Mouse (Mus musculus): ENCODE measurements around the gene Ube2u.
"Not testable (repeated sequence)": the region's sequence is repeated elsewhere in the genome, so short reads cannot be mapped to it uniquely, and the experiment has no call there.

The Ube2u gene

DNA sequence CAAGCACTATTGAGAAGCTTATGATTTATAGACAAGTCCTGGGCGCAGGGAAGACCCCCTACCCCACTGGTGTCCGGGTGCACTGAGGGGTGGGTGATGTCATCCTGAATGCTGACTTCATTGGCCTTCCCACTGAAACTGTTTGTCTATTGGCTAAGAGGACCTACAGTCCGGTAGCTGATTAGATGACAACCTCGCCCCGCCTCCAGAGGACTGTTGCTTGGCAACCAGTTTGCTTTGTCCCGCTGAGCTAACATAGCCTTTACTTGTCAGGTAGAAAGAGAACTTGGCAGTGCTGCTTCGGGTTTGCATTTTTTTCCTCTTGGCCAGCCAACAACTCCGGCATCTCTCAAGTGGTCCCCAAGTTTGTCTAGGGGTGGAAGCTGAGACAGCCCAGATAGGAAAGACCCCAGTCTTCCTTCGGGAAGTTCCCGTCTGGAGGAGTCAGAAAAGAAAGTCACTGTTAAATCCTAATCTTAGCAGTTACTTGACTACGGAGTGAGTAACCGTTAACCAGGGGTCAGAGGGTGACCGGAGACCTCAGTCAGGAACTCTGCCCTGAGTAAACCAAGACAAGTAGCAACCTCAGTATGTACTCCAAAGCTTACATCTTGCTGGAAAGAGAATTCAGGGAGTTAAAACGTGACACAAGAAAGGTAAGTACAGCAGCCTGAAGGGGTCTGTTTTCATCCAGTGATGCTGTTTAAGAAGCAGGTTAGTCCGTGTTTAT lies at the start of gene Ube2u:
Gene Ube2u (plus strand): TSS at position 258 of the 730 bp plus-strand sequence.
- peak; percentile 84 for DNase-seq

DNA sequence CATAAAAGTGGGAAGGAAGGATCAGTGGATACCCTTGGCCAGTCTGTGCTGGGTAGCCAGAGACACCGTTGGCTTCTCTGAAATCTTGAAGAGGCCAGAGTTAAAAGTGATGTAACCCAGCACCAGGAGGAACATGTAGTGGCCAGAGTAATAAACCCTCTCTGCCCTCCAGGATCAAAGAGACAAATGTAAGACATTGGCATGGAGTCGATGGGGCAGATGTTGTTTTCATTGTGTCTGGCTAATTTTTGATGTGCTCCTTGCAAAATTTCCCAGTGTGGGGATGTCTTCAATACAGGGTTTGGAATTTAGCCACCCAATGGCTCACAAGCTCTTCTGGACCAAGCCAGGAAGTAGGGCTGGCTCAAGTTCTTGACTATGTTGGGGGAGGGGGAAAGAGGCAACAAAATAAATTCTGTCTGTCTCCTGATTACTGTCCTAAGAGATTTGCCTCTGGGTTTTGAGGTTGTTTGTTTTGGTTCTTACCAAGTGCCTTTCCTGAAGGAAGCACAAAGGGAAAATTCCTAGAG lies 49.2 kb upstream of the Ube2u start:
- DNase-seq, result peak; percentile 36

DNA sequence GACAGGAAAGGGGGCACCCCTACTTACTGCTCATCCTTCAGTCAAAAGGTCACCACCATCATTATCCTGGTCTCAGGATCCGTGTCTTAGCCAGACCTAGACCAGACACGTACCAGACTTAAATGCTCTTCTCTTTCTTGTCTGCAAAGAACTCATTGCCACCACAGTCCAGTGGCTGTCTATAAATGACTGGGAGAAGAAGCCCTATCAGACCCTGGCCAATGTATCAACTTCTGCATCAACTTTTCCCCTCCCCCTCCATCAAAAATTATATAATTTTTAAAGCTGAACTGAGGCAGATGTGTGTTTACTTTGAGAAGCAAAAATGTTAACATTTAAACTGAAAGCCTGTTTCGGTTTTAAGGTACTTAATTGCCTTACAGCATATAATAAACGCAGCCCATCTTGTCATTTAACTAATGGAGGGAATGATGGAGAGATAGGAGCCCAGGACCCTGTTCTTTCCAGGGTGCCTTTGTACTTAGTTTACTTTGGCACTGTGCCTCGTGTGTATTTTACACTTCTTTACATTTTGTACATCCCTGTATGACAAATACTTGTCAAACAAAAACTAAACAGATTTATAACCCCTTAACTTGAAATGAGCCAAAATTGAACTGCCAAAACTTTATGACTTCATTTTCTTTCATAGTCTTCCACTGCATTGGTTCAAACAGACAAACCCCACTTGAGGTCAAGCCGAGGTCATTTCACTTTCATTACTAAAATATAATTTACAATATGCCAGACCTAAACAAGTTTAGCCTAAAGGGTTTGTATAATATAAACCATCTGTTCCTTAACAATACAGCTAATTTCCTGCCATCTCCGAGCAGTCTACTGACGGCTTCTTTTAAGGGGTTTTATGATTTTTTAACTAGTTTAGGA lies 43.1 kb upstream of the Ube2u start:
- DNase-seq, result no peak

DNA sequence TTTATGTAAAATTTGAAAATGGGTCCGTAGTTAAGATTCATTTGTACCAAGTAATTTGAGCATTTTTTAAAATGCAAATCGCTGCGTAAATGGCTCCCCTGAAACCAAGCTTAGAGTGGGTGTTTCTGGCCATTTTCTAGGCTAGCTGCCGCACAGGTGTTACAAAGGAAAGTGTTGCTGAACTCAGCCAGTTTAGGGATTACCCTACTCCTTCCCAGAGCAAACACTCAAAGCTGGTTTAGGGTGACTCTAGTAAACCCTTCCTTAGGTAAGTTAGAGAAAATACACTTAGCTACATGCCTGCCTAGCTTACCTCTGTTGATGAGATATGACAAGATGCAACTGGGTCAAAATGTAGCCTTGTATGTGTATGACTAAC lies 42.5 kb upstream of the Ube2u start:
- no peak for DNase-seq

DNA sequence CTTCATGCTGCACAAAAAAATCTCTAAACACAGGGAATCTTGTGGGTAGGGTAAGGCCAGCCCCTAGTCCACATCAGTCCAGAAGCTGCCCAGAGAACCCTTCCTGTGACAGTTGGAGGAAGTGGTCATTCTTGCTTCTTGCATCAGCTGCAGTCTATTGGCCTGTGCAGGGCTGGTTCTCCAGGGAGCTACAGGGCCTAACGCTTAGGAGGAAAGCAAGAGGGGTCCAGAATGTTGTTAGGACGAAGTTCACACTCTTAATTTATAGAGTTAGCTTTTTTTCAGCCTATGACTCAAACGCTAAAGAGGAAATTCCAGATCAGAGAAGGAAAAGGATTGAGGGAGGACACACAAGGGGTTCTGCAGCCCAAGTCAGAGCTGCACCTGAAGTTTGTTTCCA lies 31.8 kb upstream of the Ube2u start:
- no peak for DNase-seq

DNA sequence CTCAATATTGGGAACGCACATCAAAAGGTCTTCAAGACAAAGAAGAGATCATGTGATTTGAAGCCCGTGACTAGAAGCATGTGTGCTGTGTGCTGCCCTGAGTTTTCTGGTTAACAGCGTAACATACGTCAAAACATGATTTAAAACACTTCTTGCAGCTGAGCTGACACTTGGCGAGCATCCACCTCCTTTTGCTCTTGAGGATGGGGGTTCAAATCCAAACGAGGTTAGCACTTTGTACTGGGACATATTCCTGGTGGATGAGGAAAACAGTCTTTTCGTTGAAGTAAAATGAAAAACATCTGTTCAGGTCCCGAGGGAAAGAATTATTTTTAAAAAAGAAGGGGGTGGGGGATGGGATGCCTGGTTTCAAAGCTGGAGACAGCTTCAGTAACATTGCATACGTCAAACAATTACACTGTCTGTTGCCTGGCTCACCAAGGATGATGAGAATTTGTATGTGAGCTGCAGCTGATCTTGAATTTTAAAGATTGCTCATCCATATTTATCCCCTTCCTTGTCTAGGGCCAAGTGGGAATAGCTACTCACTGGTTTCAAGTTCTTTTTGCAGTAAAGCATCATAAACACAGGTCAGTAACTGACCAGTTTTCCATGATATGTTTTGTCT lies 16.0 kb upstream of the Ube2u start:
- DNase-seq, result no peak

DNA sequence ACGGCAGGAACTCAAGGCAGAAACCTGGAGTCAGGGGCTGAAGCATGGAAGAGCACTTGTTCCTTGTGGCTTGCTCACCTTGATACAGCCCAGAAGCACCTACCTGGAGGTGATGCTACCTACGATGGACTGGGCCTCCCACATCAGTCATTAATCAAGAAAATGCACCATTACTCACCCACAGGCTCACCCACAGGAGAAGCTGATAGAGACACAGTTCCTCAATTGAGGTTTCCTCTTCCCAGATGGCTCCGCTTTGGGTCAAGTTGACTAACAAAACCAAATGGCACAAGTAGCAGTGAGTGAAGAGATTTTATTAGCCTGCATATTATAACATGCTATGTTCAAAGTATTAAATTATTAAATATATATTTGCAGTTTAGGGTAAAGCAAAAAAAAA lies 9.8 kb downstream of the Ube2u start:
- no peak for DNase-seq

DNA sequence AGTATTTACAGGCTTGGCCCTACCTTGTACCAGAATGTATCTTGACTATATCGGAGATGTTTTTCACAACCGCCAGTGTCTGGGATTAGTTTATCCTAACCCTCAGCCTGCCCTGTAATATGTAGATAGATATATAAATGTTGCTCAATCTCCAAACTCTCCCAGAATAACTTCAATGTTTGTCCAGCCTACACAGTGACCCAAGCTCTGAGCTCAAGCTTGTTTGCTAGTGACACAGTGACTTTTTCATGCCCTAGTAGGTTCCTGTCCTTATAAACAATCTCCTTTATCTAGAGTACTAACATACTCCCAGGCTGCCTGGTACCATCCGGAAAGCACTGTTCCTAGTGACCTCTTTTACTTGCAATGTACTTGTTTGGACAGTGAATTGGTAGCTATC lies 16.5 kb downstream of the Ube2u start:
- DNase-seq, result no peak

DNA sequence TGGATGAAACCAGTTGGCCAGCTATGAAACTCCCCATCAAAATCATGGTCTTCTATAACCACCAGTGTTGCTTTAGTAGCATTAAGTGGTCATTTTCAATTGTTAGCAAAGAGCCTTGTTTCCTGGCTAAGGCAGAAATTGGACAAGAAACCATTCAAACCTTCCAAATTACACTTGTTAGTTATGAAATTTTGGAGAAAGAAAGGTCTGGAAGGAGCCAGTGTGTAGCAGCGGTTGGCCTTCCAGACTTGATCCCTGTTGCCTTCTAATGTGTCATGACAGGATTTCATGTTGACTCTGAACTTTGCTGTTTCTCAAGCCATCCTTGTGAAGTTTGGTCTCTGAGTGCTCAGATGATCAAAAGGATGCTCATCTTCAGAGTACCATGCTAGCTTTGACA lies 17.9 kb downstream of the Ube2u start:
- DNase-seq, result peak; percentile 27

DNA sequence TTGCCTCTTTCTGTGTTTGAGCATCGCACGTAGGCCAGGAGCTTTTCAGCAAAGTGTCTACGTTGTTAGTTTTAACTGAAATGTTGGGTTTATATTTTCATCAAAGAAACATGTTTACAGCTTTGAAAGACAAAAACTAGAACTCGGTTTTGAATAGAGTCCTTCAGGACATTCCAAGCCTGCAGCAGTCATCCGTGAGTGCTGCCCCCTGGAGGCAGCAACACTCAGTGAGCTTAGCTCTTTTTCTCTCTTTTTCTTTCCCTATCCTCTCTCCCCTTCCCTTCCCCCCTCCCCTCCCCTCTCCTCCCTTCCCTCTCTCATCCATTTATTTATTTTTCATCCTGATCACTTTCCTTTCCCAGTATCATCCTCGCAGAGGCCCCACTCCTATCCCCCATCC lies 19.5 kb downstream of the Ube2u start:
- DNase-seq, result peak; percentile 50

DNA sequence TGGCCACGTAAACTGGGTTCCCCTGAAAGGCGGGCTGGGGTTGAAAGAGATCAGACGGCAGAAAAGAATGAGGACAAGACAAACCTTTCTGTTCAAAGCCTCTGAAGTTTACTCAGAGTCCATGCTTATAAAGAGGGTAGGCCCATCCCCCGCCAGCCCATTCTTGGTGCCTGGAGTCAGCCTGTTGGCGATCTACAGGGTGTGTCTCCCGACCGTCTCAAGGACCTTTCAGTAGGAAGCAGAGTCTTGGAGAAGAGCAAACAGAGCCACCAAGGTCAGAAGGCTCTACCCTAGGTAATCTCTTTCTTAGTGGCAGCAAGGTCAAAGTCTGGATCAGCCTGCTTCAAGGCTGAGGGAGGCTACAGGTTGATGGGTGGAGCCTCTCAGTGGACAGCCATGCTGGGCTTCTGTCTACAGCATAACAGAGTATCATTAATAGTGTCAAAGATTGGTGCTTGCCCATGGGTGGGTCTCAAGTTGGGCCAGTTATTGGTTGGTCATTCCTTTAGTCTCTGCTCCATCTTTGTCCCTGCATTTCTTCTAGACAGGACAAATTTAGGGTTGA lies 20.5 kb downstream of the Ube2u start:
- not testable (repeated sequence) for DNase-seq

DNA sequence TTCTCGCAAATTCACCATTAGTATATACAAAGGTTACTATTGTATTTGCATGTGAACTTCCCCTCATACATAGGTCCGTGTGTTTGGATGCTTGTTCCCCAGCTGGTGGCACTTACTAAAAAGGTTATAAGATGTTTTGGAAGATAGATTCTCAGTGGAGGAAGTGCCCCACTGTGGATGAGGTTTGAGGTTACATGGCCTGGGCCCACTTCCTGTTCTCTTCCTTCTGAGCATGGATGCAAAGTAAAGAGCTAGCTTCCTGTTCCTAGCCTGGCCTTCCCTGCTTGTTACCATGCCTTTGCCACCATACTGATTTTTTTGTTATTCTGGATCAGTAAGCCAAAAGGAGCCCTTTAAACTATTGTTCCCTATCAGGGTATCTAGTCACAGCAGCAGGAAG lies 24.7 kb downstream of the Ube2u start:
- DNase-seq, result no peak

DNA sequence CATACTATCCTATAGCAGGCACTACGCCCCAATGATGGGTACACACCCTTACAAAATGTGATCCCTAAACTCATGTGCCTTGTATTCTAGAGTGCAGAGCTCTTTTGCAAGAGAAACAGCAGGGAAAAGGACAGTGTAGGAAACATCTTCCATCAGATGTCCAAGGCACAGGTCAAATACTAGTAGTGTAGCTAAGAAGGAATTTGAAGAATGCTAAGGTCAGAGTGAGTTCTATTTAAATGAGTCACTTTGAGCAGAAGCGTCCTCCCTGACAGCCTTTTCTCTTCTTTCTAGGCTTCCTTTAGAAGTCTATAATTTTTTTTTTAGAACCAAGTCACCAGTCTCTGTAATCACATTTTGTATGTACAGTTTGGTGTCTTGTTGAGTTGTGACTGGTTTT lies 39.0 kb downstream of the Ube2u start:
- no peak for DNase-seq

DNA sequence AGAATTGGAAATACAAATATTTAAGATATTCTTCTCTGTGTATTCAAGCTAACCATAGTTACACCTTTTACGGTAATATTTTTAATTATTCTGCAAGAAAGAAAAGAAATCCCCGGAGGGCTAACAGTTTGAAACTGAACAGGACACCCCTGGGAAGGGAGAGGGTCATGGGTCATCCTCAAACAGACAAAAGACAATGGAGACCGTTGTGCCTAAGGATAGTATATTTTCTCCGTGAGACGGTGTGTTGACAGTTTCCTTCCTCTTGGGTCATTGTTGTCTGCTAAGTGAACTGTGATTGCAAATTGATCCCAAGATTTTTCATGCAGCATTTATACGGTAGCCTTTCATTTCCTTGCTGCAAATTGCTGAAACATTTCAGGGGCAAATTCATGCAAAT lies 43.9 kb downstream of the Ube2u start:
- no peak for DNase-seq

DNA sequence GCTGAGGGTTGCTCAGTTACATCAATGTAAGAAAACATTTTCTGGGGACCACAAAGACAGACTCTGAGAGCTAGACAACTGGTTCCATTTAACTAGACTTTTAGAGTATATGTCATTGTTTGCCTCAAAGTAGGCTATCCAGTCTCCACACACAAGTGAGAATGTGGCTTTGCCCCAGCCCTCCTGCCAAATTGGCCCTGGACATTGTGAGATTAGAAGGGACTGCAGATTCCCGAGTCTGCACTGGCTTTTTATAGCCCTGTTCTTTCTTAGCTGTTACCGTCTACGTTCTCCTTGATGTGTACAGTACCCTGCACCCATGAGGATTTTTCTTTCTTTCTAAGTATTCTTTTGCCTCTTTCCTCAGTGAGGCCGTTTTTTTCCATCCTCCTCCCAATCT lies 46.1 kb downstream of the Ube2u start:
- DNase-seq, result no peak

DNA sequence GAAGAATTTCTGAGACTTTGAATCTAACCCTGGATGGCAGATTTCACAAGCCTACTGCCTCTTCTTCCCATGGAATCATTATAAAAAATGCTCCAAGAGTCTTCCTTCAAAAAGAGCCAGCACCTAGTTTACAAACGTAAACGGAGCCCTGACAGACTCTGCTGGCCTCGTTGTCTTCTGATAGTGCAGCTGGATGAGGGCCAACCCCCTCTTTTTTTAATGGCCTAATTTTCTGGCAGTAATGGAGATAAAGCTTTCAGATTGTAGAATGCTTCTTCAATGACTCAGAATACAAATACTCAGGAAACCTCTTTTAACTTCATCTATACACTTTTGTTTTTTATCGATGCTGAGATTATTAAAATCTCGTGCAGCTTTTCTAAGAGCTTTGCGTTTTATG lies 47.6 kb downstream of the Ube2u start:
- DNase-seq, result peak; percentile 10

DNA sequence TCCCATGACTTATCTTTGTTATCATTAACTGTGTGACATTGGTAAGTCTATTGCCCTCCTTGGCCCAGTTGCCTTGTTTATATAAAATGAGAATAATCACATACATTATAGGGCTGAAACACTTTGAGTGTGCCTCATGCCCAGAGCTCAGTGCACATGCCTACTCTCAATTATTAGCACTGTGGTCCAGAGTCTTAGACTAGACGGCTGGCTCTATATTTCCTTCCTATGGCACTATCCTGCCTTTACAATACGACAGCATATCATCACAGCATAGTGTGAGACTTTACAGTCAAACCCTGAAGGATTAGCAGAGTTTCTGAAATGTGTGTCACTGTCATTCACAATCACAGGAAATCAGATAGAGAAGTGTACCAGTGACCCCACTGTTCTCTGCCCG lies 48.4 kb downstream of the Ube2u start:
- DNase-seq, result no peak

DNA sequence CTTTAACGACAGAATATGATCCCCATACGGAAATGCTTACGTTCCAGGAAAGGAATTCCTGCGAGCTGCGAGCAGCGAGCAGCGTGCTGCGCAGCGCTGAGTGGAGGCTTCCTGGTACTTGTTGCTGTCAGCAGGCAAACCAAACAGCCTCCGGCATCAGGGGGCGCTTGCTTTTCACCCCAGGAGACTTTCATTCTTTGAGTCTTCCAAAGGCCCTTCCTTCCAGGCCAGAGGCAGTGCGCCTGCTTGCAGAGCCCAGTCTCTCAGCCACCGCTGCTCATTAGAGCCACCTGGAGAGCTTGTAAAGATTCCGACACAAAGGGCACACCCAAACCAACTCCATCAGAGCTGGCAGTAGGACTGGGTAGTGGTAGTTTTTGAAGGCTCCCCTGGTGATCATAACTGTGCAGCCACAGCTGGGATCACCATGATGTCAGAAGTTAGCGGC lies 48.9 kb downstream of the Ube2u start:
- no peak for DNase-seq

DNA sequence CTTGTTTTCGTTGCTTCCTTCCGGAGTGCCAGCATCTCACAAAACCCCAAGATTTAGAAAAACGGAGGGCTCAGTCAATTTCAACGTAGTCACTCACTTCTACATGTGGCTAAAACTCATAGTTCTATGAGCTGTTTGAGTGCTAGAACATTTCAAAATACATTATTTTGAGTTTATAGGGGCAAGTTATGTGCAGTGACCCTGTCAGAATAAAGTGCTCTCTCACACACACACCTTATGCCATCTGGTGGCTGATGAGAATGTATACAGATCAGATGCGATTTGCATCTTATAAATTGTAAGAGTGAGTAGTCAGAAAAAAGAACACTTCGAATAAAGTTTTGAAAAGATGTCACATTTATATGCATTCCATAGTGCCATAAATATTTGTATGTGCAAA lies 55.0 kb downstream of the Ube2u start:
- no peak for DNase-seq

DNA sequence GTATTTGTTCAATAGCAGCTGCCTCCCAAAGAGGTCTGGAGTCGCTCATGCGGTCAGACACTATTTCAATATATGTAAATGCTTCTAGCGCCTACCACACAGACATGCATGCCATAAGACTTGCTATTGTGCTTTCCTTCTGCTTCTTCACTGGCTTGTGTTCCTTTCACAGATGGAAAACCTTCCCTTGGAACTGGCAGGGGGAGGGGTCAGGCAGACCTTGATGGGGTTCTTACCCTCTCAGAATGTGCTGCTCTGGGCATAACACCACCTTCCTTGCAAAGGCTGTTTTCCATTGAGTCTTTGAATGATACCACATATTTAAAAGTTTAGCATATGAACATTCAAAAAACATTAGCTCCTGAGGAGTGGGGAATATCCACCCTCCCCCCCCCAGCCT lies 56.3 kb downstream of the Ube2u start:
- no peak for DNase-seq

DNA sequence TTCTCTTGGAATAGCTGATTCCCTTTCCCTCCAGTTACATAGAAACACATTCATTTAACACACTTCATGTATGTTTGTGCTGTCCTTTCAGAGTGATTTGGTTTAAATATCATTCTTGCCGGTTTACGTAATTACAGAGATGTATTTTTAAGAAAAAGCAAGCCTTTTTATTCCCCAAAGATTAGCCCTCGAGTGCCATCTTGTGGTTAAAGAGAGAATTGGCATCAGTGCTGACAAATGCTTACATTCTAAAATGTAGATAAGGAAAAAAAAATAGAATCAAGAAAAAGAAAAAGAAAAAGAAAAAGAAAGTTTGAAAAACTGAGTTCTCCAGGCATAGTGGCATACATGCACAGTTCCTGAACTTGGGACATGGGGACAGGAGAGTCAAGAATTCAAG lies 59.2 kb downstream of the Ube2u start:
- peak; percentile 59 for DNase-seq

DNA sequence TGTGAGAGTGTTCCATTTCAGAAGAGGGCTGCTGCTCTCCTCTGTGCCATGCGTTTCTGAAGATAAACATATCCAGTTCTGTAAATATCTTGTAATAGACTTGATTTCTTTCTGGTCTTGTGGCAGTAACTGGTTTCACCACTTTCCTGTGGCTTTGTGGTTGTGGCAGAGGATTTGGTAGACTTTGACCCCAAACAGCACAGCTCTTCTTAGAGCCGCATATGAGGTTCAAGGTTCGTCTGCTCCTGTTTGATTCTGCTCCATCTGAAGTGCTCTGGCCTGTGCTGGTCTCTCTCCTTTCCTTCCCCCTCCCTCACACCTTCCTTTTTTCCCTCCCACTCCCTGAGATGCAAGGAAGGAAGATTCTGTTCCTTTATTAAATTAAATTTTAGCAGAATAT lies 60.8 kb downstream of the Ube2u start:
- DNase-seq, result no peak

DNA sequence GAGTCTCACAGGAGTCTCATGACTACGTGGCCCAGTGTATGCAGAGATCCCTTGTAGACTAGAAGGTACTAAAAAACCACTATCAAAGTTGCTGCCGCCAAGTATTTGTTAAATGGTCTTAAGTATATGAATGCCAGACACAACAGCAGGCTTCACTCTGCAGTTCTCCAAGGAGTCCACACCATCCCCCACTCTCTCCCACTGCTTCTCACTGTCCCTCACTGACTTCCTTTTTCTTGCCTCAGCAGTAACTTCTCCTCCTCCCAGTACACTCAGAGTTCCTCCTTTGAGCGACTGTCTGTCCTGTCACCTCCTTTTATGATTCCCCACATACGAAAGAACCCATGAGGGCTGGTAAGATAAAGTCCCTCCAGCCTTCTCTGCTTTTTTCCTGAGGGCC lies 69.3 kb downstream of the Ube2u start:
- peak; percentile 57 for DNase-seq

Measured in lung, postnatal 36 days (tissue).